Mouse (Mus musculus) T-cell, adult 2 months (primary cell): Measurements from ENCODE around the gene Usf1.

Experiments used
- DNase-seq: peaks from one replicate; pipeline ENCODE4 v3.0.0; 2022; ENCODE audit warnings: low spot score

Usf1 gene

DNA sequence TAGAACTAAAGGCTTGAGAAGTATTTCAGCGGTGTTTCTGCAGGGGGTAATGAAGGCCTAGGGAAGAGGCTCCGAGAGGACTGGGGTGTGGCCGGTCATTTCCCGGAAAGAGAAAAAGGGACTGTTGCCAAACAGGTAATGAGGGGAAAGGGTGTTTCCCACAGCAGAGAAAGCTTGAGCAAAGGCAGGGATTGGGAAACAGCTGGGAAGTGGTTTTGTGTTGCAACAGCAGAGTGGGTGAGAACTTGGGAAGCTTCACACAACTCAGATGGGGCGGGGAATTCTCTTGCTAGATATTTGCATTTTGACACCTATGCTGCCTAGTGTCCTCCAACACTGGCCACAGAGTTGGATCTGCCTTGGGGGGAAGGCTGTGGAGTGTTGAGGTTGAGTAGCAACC, 41.8 kb downstream of the Usf1 start:
- no peak for DNase-seq

DNA sequence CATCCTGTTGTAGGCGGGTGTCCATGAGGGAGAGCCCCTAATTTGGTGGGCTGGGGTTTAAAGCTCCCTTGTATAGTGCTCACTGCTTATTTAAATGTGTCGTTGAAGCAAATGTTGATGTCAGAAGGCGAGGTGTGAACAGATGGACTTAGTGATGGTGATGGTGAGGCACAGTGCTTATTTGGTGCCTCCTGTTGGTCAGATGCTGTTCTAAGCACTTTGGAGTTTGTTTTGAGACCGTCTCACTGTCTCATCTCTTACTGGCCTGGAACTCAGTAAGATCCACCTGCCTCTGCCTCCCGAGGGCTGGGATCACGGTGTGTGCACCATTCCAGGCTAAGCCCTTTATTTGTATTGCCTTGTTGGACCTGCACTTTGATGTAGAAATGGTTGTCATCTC, 43.8 kb downstream of the Usf1 start:
- no peak for DNase-seq

DNA sequence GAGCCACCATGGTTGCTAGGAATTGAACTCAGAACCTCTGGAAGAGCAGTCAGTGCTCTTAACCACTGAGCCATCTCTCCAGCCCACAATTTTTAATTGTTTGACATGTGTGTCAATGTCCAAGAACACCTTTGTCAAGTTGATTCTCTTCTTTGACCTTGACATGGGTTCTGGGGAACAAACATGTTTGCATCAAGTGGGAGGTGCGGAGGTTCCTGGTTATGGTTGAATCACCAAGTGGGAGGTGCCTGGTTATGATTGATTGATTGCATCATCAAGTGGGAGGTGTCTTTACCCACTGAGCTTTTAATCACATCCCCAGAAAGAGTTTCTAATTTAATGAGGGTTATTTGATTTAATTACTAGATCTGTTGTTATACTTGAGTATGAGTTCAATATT, 46.5 kb downstream of the Usf1 start:
- no peak for DNase-seq

DNA sequence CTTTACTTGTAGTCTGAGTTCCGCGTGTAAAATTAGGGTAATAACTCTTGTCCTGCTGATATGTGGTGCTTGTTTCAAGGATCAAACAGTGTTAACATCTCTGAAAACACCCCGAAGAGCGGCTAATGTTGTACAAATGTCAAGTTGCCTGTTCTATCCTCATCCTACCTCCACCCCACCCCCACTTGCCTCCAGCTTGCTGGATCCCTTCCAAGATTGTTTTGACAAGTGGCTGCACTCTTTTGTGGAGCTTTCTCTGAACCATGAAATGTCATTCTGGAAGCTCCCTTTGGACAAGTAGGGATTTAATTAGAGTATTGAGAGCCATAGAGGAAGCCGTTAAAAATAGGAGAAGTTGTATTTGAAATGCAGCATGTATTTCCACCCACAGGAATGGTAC, 48.7 kb downstream of the Usf1 start:
- no peak for DNase-seq

DNA sequence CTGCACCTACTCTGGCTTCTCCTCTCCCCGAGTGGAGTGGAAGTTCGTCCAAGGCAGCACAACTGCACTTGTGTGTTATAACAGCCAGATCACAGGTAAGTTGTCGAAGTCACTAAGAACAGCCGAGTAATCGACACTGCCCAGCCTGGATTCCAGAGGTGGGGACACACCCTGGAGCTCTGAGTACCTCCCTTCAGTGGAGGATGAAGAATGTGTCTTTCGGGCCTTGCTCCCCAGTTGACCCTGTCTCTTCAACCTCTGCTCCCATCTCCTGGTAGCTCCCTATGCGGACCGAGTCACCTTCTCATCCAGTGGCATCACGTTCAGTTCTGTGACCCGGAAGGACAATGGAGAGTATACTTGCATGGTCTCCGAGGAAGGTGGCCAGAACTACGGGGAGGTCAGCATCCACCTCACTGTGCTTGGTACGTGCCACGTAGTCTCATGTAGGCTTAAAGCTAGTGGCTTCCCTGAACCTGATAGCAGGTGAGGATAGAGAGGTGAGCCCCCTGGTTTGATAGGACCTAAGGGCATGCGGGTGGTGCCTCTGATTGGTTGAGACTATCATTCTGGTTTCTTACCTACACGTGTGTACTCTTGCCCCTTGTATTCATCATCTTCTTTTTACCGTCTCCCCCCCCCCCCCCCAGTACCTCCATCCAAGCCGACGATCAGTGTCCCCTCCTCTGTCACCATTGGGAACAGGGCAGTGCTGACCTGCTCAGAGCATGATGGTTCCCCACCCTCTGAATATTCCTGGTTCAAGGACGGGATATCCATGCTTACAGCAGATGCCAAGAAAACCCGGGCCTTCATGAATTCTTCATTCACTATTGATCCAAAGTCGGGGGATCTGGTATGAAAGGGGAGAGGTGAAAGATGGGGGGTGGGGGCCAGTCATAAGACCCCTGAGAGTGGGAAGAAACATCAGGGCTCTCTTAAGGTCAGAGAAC, 49.7 kb downstream of the Usf1 start:
- no peak for DNase-seq

DNA sequence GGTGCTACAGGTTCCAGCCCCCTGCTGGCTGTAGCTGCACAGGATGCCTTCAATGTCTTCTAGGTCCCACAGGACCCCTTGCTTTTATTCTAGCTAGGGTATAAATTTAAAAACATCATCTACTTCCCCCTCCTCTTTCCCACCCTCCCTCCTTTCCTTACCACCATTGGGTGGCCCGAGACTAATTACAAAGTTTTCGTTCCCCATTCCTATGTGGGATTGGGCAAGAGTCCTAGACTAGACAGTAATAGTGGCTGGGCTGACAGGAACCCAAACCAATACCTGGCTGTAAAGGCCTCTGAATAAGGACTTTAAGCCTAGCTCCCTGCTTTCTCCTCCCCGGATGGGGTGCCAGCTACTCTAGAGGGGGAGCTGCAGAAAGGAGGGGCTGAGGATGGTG, 52.0 kb downstream of the Usf1 start:
- DNase-seq, result no peak

DNA sequence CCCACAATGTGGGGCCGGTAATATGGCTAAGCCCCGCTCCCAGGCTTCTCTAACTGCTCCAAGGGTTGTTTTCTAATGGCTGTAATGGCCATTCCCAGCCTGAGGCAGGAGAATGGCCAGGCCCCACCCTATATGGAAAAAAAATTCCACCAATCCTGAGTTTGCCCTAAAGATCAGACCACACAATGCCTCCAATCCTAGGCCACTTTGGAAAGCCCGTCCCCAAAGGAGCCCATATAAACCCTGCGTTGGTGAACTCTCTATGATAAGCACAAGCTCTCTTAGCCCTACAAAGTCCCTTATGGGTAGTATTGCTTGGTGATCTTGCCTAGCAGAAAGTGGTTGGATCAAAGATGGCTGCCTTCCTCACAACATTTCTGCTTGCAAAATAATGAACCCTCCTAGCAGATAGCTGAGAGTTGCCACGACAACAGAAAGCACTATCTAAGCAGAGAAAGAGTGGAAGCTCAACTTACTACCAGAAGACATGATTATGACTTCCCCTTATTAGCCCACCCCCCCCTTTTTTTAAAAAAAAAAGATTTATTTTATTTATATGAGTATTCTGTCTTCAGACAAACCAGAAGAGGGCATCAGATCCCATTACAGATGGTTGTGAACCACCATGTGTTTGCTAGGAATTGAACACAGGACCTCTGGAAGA, 54.8 kb downstream of the Usf1 start:
- no peak for DNase-seq

DNA sequence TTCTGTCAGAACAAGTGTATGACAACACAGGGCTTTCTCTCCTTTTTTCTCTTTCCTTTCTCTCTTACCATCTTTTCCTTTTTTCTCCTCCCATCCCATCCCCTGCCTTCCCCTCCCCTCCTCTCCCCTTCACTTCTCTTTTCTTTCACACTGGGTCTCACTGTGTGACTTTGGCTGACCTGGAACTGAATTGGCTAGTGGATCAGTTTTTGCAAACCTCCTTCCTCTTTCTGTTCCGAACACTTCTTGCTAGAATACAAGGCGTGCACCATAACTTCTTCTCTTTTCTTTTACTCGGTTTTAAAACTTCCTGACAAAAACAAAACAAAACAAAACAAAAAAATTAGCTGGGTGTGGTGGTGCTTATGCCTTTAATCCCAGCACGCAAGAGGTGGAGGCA, 55.5 kb downstream of the Usf1 start:
- no peak for DNase-seq
